Mouse (Mus musculus): Measurements from ENCODE around the gene Pitpnc1. TPM values are rescaled to one million over a fixed set of nuclear protein-coding genes. Genes with fewer than 3 reads are reported as not detected.

The Pitpnc1 gene
- polyA plus RNA-seq, 1 experiment: 30.0 TPM

DNA sequence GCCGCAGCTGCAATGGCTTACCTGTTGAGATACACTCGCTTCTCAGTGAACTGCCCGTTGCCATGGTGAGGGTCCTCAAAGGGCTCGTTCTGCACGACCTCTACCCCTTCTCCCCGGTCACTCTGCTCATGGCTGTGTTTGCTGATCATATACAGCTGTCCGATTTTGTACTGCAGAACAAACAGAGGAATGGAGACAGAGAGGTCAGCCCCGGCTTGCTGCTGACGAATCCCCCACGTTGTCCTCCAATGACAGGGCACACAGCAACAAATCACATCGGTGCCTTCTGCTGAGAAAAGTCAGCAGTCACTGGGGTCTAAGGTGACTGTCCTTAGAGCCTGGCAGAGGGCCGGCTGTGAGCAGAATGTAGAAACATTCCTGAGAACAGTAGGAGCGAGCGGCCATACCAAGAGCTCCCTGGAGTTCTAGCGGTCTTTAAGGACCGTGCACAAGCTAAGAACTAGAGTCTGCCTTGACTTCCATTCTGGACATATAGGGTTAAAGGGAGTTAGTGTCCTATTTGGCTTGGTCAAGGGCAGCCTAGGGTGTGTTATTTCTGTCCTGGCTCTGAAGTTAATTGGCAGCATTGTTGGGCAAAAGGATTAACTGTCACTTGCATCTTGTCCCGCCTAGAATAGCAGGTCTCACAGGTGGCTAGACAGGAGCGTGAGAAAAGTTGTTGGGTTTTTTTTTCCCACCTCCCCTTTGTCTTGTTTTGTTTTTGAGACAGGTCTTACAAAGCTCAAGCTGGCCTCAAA is 132.9 kb downstream of the Pitpnc1 start:
- Histone ChIP-seq H3K4me3 (replicated peaks; ENCODE audit: insufficient read depth, low read depth, low read length) (no peak overlapping the region), H3K27ac (ENCODE audit: insufficient read depth, low read length) (no peak overlapping the region), H3K27me3 (ENCODE audit: control insufficient read depth, insufficient read depth, low read length) (no peaks in the 10 kb centered on the region), H3K4me1 (ENCODE audit: control insufficient read depth, insufficient read depth, low read length) (peaks cover 21% of the 10 kb centered on the region)
- no peak for TF ChIP-seq CTCF (IDR thresholded peaks at IDR 0.05; ENCODE audit: borderline replicate concordance, insufficient read depth, low read depth, low read length)
- TF ChIP-seq POLR2A (IDR thresholded peaks at IDR 0.05; ENCODE audit: borderline replicate concordance, insufficient read depth, low read length): no peak
- 49% methylated on average over 18 of the region's 18 CpGs for WGBS
- peak in 1 of 2 experiments; percentile 69 for DNase-seq

DNA sequence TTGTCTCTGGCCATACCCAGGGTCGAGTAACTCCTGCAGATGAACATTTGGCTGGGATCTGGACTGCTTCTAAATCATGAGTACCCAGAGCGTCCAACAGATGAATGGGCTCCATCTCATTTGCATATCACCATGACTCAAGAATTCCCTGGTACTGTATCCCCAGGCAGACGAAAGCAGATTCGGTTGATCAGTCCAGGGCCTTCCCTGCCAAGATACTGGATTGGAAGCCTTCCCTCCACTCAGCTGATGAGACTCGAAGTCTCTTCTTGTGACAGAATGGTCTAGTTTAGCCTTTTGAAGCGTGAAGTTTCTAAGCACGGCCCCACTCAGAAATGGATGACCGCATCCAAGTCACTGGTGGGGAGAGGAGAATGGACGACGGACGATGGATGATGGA is 134.7 kb downstream of the Pitpnc1 start:
- Histone ChIP-seq H3K4me1 (ENCODE audit: control insufficient read depth, insufficient read depth, low read length) (peaks cover 22% of the 10 kb centered on the region), H3K4me3 (replicated peaks; ENCODE audit: insufficient read depth, low read depth, low read length) (no peak overlapping the region), H3K27me3 (ENCODE audit: control insufficient read depth, insufficient read depth, low read length) (no peaks in the 10 kb centered on the region), H3K27ac (ENCODE audit: insufficient read depth, low read length) (no peak overlapping the region)
- TF ChIP-seq POLR2A (IDR thresholded peaks at IDR 0.05; ENCODE audit: borderline replicate concordance, insufficient read depth, low read length): no peak
- TF ChIP-seq CTCF (IDR thresholded peaks at IDR 0.05; ENCODE audit: borderline replicate concordance, insufficient read depth, low read depth, low read length): no peak
- 61% methylated on average over 11 of the region's 11 CpGs for WGBS
- DNase-seq: peak in 1 of 2 experiments; percentile 26

DNA sequence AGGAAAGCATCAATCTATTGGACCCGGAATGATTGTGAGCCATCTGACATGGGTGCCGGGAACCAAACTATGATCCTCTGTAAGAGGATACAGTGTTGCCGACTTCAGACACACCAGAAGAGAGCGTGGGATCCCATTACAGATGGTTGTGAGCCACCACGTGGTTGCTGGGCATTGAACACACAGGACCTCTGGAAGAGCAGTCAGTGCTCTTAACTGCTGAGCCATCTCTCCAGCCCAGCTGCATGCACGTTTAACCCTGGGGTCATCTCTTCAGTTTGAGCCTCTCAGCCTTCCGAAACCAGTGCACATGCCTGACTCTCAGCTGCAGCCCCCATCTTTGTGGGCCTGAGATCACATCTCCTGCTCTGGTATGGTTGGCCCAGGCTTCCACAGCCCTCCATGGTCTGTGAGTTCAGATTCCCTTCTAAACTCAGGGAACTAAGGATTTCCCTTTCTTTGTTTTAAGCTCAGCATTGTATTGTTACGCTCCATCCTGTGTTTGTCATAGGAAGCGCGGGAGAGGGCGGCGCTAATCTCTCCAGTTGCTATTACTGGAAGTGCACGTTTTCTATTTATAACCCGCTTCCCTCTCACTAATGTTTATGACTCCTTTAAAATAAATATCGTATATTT is 135.5 kb downstream of the Pitpnc1 start:
- DNase-seq: no peak
- Histone ChIP-seq H3K27me3 (ENCODE audit: control insufficient read depth, insufficient read depth, low read length) (no peaks in the 10 kb centered on the region), H3K4me1 (ENCODE audit: control insufficient read depth, insufficient read depth, low read length) (peaks cover 22% of the 10 kb centered on the region), H3K4me3 (replicated peaks; ENCODE audit: insufficient read depth, low read depth, low read length) (no peak overlapping the region), H3K27ac (ENCODE audit: insufficient read depth, low read length) (no peak overlapping the region)
- WGBS: 89% methylated on average over 15 of the region's 15 CpGs
- TF ChIP-seq CTCF (IDR thresholded peaks at IDR 0.05; ENCODE audit: borderline replicate concordance, insufficient read depth, low read depth, low read length) (no peak), POLR2A (IDR thresholded peaks at IDR 0.05; ENCODE audit: borderline replicate concordance, insufficient read depth, low read length) (no peak)

DNA sequence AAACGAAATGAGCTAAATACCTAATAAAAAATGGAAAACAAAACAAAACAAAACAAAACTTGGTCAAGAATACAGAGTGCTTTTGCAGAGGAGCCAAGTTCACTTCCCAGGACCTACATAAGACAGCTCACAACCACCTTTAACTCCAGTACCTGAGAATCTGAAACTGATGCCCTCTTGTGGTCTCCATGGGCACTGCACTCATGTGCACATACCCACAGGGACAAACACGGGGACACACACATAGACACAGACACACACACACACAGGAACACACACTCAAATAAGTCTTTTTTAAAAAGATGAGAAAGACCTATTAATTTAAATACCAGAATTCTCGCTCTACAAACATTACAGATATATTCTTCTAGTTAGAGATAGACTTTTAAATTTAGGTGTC is 137.6 kb downstream of the Pitpnc1 start:
- TF ChIP-seq CTCF (IDR thresholded peaks at IDR 0.05; ENCODE audit: borderline replicate concordance, insufficient read depth, low read depth, low read length) (peak; percentile 37; the same call in 1 of the 2 replicates), POLR2A (IDR thresholded peaks at IDR 0.05; ENCODE audit: borderline replicate concordance, insufficient read depth, low read length) (no peak)
- Histone ChIP-seq H3K27ac (ENCODE audit: insufficient read depth, low read length) (no peak overlapping the region), H3K4me3 (replicated peaks; ENCODE audit: insufficient read depth, low read depth, low read length) (no peak overlapping the region), H3K4me1 (ENCODE audit: control insufficient read depth, insufficient read depth, low read length) (peaks cover 9% of the 10 kb centered on the region), H3K27me3 (ENCODE audit: control insufficient read depth, insufficient read depth, low read length) (no peaks in the 10 kb centered on the region)
- no peak for DNase-seq
- WGBS: 96% methylated on average over 3 of the region's 3 CpGs

DNA sequence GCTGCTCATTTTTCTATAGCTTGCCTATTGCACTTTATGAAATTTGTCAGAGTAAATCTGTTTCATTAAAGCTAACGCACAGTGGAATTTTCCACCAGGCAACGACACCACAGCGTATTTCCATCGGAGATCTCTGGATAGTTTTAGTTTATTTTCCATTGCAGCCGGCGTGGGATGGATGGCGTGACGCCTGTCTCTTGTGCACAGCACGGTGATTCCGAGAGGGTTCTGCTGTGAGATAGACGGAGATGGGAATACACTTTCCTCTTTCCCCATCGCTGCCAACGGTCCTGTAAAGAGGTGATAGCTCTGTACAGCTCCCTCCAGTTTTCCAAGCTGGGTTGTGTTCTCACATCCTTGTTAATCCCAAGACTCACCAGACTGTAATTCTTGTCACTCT is 138.2 kb downstream of the Pitpnc1 start:
- WGBS: 97% methylated on average over 13 of the region's 13 CpGs
- TF ChIP-seq CTCF (IDR thresholded peaks at IDR 0.05; ENCODE audit: borderline replicate concordance, insufficient read depth, low read depth, low read length) (no peak), POLR2A (IDR thresholded peaks at IDR 0.05; ENCODE audit: borderline replicate concordance, insufficient read depth, low read length) (no peak)
- no peak for DNase-seq
- Histone ChIP-seq H3K27ac (ENCODE audit: insufficient read depth, low read length) (no peak overlapping the region), H3K4me1 (ENCODE audit: control insufficient read depth, insufficient read depth, low read length) (peaks cover 9% of the 10 kb centered on the region), H3K27me3 (ENCODE audit: control insufficient read depth, insufficient read depth, low read length) (no peaks in the 10 kb centered on the region), H3K4me3 (replicated peaks; ENCODE audit: insufficient read depth, low read depth, low read length) (no peak overlapping the region)

DNA sequence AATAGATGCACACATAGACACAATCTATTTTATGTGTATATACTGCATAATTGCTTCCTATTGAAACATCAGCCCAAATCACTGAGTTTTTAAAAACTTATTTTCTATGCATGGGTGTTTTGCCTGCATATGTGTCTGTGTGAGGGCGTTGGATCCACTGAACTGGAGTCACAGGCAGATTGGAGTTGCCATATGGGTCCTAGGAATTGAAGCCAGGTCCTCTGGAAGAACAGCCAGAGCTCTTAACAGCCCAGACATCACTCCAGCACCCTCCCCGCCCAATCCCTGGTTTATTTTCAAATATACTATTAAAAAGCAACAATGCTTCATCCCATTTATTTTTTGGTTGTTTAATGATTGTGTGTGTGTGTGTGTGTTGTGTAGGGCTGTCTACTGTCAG is 139.1 kb downstream of the Pitpnc1 start:
- Histone ChIP-seq H3K27me3 (ENCODE audit: control insufficient read depth, insufficient read depth, low read length) (no peaks in the 10 kb centered on the region), H3K4me3 (replicated peaks; ENCODE audit: insufficient read depth, low read depth, low read length) (no peak overlapping the region), H3K4me1 (ENCODE audit: control insufficient read depth, insufficient read depth, low read length) (peaks cover 10% of the 10 kb centered on the region), H3K27ac (ENCODE audit: insufficient read depth, low read length) (no peak overlapping the region)
- 14% methylated on average over 2 of the region's 2 CpGs for WGBS
- peak in 1 of 2 experiments; percentile 70 for DNase-seq
- TF ChIP-seq POLR2A (IDR thresholded peaks at IDR 0.05; ENCODE audit: borderline replicate concordance, insufficient read depth, low read length) (no peak), CTCF (IDR thresholded peaks at IDR 0.05; ENCODE audit: borderline replicate concordance, insufficient read depth, low read depth, low read length) (no peak)

DNA sequence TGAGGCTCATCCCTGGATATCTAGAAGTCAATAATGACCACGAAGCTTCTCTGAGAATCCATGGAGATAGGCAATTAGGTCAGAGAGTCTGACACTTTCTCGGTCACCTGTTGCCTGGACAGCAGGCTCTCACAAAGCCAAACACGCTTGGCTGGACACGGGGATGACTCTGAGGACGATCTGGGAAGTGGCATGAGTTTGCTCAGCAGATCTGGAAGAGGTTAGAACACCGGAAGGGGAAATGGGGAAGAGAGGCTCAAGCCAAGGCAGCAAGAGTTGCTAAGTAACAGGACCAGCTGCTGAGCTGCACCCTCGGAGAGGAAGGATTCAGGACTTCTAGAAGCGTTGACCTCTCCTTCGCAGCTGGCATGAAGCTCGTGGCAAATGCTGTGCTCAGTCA is 143.2 kb downstream of the Pitpnc1 start:
- Histone ChIP-seq H3K27me3 (ENCODE audit: control insufficient read depth, insufficient read depth, low read length) (no peaks in the 10 kb centered on the region), H3K4me1 (ENCODE audit: control insufficient read depth, insufficient read depth, low read length) (peaks cover 17% of the 10 kb centered on the region), H3K27ac (ENCODE audit: insufficient read depth, low read length) (no peak overlapping the region), H3K4me3 (replicated peaks; ENCODE audit: insufficient read depth, low read depth, low read length) (no peak overlapping the region)
- WGBS: 19% methylated on average over 10 of the region's 10 CpGs
- TF ChIP-seq POLR2A (IDR thresholded peaks at IDR 0.05; ENCODE audit: borderline replicate concordance, insufficient read depth, low read length): no peak
- no peak for TF ChIP-seq CTCF (IDR thresholded peaks at IDR 0.05; ENCODE audit: borderline replicate concordance, insufficient read depth, low read depth, low read length)
- peak in 1 of 2 experiments; percentile 34 for DNase-seq
